Mouse (Mus musculus) left cerebral cortex, adult 11 months (tissue): ENCODE measurements around the gene Cmtm1.
"Not testable (repeated sequence)": the region's sequence is repeated elsewhere in the genome, so short reads cannot be mapped to it uniquely, and the experiment has no call there.

ENCODE experiments used
- DNase-seq: peaks from one replicate; pipeline ENCODE4 v3.0.0; 2022; ENCODE audit warnings: low spot score

Cmtm1 gene

GRCm38 (mm10) chr8:104309441-104310155 lies at the start of gene Cmtm1, which contains the start of gene Gm45711:
Gene Cmtm1 (minus strand): TSS chr8:104310145.
Gene Gm45711 (minus strand): TSS chr8:104310081.
- DNase-seq, result not testable (repeated sequence)

GRCm38 (mm10) chr8:104358637-104359036 lies 48.7 kb upstream of the Cmtm1 start:
- DNase-seq, result no peak

DNA sequence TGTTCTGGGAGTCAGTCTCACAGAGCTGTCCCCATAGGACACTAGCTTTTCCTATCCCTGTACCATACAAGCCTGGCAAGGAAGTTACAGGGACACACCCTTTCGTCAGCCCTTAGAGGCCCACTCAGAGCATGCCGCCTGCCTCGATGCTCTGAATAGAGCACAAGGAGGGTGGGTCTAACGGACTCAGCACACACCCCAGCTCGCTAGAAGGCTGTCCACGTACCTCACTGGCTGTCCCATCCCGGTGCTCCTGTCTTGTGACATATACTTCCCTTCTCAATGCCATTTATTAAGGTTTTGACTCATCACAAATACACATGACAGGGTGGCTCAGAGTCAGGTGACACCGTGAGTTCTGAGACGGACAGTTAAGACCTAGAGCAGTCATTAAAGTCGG lies 44.6 kb upstream of the Cmtm1 start:
- no peak for DNase-seq

DNA sequence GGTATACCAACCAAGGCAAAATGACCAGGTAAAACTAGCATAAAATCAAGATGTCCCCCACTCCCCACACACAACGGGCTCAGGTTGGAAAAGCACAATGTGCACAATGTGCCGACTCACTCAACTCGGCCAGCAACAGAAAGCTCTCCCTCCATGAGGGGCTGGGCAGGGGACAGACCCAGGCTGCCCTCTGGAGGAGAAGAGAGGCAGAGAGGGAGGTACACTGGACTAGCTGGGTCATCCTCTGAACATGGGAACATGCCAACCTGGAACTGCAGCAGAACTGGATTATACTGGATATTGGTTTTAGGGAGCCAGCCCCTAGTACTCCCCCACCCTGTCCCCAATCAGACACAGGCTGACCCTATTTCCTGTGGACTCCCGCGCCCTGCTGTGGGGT lies 43.2 kb upstream of the Cmtm1 start:
- no peak for DNase-seq

- no peak for DNase-seq
Measured at GRCm38 (mm10) chr8:104350047-104350446, 40.1 kb upstream of the Cmtm1 start.

DNA sequence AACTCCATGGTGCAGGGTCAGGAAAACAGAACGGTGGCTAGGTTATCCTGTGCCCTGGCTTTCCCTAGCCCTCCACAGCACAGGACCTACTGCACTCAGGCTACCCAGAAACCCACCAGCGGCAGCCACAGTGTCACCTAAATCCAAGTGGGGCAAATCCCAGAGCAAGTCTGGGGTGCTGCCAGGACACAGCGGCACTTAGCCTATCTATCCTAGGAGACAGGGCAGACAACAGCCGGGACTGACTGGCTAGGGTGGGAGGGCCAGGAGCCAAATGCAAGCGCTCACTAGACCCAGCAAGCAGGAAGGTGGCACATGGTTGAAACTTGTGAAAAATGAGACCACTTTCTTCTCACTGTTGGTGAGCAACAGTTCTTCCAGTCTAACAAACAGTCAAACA lies 39.0 kb upstream of the Cmtm1 start:
- DNase-seq, result no peak

DNA sequence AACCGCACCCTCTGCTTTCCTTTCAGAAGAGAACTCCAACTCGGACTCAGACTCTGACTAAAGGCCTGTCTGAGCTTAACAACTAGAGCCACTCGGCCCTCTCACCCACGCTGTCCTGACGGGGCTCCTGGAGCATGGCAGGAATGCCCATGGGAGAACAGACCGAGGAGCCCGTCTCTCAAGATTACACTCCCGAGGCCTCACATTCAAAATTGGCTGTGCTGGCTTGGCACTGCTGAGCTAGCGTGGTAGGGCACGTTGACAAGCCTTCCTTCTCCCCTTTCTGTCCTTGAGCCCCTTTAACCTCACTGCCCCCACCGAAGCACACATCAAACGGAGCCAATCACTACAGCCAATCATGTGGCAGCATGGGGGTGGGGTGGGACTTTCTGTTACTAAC lies 36.8 kb upstream of the Cmtm1 start:
- no peak for DNase-seq

DNA sequence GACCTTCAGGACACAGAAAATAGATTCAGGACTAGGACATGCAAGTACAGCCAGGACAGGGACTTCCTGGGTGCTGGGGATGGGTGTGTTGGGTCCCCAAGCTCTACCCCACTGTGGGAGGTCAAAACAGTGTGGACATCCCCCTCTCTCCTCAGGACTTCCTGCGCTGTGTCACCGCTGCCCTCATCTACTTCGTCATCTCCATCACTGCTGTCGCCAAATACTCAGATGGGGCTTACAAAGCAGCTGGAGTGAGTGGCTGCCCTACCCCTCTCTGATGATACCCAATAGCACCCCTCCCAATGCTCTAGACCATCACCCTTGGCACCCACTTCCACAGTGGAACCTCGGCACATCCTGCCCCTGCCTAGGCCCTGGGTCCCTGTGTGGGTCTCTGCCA lies 34.7 kb upstream of the Cmtm1 start:
- no peak for DNase-seq

- peak; percentile 71 for DNase-seq
Measured at GRCm38 (mm10) chr8:104343957-104344356, 34.0 kb upstream of the Cmtm1 start.

- DNase-seq, result no peak
Measured at GRCm38 (mm10) chr8:104342426-104342825, 32.5 kb upstream of the Cmtm1 start.

GRCm38 (mm10) chr8:104341678-104342077 lies 31.7 kb upstream of the Cmtm1 start:
- DNase-seq, result no peak

DNA sequence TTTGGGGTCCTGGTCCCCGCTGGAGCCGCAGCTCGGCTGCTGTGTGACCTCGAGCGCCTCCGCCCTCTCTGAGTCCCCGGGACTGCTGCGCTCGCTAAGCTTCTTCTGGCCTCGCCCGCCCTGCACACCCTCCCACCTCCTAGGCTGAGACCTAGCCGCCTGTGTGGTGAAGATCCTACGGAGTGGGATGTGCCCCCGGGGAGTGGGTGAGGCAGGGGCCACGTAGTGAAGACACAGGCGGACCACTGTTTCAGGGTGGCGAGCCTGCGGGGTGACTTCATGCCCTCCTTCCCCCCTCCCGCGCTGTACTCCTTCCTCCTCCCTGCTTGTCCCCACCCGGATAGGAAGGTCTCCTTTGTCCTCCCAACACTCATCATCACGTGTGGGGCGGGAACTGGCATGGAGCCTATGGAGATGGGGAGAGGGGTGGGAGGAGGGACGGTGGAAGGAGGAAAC lies 31.2 kb upstream of the Cmtm1 start:
- DNase-seq, result peak; percentile 17

- DNase-seq, result peak; percentile 46
Measured at GRCm38 (mm10) chr8:104340233-104341105, 30.5 kb upstream of the Cmtm1 start.

DNA sequence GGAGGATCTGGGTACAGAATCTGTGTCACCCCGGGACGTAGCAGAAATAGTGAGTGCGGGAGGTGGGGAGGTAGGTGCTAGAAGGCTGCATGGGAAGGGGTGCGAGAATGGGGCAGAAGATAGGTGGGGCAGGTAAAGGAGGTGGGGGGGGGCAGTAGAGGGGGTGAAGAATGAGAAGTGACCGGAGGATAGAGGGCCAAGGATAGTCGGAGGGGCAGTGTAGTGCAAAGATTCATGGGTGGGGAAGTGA lies 30.0 kb upstream of the Cmtm1 start:
- DNase-seq, result no peak

DNA sequence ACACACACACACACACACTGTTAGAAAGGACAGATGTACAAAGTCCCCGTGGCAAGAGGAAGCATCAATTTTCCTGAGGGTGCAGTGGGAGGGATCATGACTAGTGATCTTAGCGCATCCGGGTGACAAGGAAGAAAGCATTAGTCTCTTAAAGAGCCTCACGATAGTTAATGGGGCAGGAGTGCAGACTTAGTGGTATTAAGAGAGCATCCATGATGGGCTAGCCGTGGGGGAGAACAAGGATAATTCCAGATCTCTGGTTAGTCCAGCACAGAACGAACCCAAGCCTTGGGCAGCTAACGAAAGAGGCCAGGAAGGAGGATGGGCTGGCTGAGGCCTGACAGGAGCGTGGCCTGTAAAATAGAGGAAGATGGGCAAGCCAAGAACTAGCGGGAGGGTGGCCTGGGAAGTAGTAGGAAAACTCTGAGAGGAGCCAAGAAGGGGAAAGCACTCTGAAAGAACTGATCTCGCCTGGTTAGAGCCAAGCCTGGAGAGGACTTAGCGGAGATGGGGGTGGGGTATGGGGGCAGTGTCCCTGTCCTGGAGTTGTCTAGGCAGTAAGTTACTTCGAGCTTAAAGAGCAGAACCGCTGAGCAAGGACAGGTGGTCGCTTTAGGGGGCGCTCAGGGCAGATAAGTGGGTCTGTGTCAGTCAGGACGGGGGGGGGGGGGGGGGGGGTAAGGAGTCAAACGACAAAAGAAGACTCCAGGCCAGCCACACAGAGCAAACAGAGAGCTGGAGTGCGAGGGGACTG lies 29.5 kb upstream of the Cmtm1 start, which contains the start of gene Cmtm3:
Cmtm3 (plus strand) TSS at position 182 of the 754 bp plus-strand sequence.
- DNase-seq, result no peak

GRCm38 (mm10) chr8:104337890-104338289 lies 27.9 kb upstream of the Cmtm1 start:
- DNase-seq, result no peak

GRCm38 (mm10) chr8:104336806-104337205 lies 26.9 kb upstream of the Cmtm1 start:
- no peak for DNase-seq

DNA sequence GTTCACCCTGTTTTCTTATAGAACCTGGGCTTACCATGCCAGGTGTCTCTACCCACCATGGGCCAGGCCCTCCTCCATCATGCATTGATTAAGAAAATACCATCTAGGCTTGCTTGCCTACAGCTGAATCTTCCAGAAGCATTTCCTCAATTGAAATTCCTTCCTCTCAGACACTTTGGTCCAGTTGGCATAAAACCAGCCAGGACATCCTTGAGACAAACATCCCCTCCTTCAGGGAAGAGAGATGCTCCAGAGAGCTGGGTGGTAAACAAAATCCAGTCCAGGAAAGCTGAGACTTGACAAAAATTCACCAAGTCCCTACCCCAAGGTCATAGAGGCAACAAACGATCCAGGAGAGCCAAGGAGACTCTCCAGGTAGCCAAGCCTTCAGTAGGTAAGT lies 24.3 kb upstream of the Cmtm1 start:
- DNase-seq, result no peak

- DNase-seq, result no peak
Measured at GRCm38 (mm10) chr8:104333786-104334185, 23.8 kb upstream of the Cmtm1 start.

- no peak for DNase-seq
Measured at GRCm38 (mm10) chr8:104332665-104333631, 23.0 kb upstream of the Cmtm1 start.

DNA sequence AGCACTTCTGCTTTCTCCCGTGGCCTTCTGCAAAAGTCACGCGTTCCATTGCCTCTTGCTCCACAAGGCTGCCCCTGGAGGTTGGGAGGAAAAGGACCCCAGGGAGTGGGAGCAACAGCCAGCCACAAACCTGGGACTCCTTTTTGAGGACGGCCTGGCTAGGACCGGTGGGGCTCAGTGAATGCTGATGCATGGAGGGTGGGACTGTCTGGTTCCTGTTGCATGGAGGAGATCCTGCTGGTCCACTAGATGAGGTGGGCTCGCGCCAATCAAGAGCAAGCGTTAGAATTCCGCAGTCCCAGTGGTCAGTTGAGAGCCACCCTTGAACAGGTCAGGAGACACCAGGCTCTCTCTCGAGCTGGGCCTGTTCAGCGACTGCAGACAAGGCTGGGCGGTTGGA lies 12.0 kb upstream of the Cmtm1 start, which contains the start of gene Cmtm2b:
Cmtm2b (plus strand) TSS at position 301 of the 400 bp plus-strand sequence.
- not testable (repeated sequence) for DNase-seq
